Mouse (Mus musculus) embryo, embryonic 10 days (tissue): ENCODE measurements around the gene Ranbp3l.

Experiments used
- DNase-seq: peaks from one replicate; pipeline ENCODE4 v3.0.0-alpha.2; 2015; ENCODE audit warnings: low spot score

The Ranbp3l gene

GRCm38 (mm10) chr15:9094366-9094750, 126.6 kb downstream of the Ranbp3l start:
- peak; percentile 80 for DNase-seq

GRCm38 (mm10) chr15:9096865-9097264, 129.1 kb downstream of the Ranbp3l start:
- no peak for DNase-seq

GRCm38 (mm10) chr15:9100446-9101077, 132.8 kb downstream of the Ranbp3l start:
- no peak for DNase-seq

GRCm38 (mm10) chr15:9106303-9107074, 138.7 kb downstream of the Ranbp3l start:
- no peak for DNase-seq

GRCm38 (mm10) chr15:9110526-9111347, 143.0 kb downstream of the Ranbp3l start:
- no peak for DNase-seq

GRCm38 (mm10) chr15:9111648-9112047, 143.9 kb downstream of the Ranbp3l start:
- DNase-seq, result no peak

GRCm38 (mm10) chr15:9113556-9113955, 145.8 kb downstream of the Ranbp3l start:
- no peak for DNase-seq

- DNase-seq, result no peak
Measured at GRCm38 (mm10) chr15:9114131-9114530, 146.4 kb downstream of the Ranbp3l start.

GRCm38 (mm10) chr15:9114599-9114998, 146.8 kb downstream of the Ranbp3l start:
- DNase-seq, result no peak
